Mouse (Mus musculus) CH12.LX (cell line): ENCODE results near the gene Gcnt7.

ENCODE experiments used
- CTCF ChIP-seq, 2 experiments: IDR thresholded peaks in 1 of 2; conservative IDR thresholded peaks in 1 of 2; 2 replicates each; pipeline ENCODE4 v1.5.1; 2011 to 2012; ENCODE audit warnings: low read depth in 2 of 2, low read length in 2 of 2, improper control_type of control experiment in 1 of 2, inconsistent platforms in 1 of 2, mild to moderate bottlenecking in 1 of 2, moderate library complexity in 1 of 2
- E2F4 ChIP-seq: IDR thresholded peaks from 2 replicates; pipeline ENCODE4 v1.6.1; 2011; ENCODE audit warnings: low read depth, low read length, improper control_type of control experiment; ENCODE audit not compliant: insufficient replicate concordance
- SMC3 ChIP-seq: IDR thresholded peaks from 2 replicates; pipeline ENCODE4 v1.6.1; 2011; ENCODE audit warnings: low read depth, low read length, improper control_type of control experiment

GRCm38 (mm10) chr2:172405011-172405410, 53.4 kb downstream of the Gcnt7 start:
- TF ChIP-seq CTCF (conservative IDR thresholded peaks at IDR 0.05 in 1 of 2, IDR thresholded peaks at IDR 0.05 in 1 of 2; ENCODE audit: low read depth in 2 of 2, low read length in 2 of 2): no peak
- no peak for TF ChIP-seq E2F4
- TF ChIP-seq SMC3: no peak
